Mouse (Mus musculus) retina, embryonic 14.5 days (tissue): ENCODE data around the gene Clec3a.

Experiments used
- DNase-seq: peaks from one replicate; pipeline ENCODE4 v3.0.0-alpha.2; 2015; ENCODE audit warnings: low spot score

Clec3a gene

GRCm38 (mm10) chr8:114417786-114418185, at the start of gene Clec3a:
TSS of gene Clec3a (plus strand) at chr8:114418086.
- no peak for DNase-seq

DNA sequence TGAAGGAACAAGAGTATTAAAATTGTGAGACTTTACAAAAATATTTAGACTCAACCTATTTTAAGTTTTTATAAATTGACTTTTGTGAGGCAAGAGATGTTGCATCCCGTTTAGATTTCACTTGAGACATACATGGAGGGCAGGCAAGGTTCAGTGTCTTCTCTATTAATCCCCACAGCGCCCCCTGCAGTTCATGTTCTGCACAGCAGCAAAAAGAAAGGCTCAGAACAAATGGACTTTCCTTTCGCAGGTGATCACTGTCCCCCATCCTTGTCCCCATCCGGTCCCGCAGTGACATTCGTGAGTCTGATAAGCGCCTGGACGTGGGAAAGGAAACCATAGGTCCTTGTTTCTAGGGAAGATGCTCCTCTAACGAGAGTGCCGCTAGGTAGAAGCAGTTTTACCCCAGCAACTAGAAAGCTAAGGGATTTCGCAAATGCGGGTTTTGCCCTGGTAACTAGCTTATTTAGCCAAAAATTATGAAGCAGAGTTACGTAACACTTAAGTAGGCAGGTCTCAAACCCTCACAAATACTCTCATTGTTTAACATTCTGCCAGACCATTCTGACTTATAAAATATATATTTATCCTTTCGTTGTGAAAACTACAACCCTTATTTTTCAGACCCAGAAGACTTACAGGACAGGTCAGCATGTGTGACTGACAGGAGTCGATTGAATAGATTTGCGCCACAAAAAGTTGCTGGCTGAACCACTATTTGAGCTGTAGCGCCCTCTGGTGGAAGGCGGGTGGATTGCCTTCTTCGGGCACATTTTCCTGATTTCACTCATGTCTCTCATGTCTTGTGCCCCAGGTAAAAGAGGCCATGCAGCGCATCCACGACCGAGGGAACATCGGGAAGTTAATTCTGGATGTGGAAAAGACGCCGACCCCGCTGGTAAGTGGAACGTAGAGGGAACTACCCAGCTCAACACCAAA, 48.6 kb upstream of the Clec3a start:
- DNase-seq, result peak; percentile 88

DNA sequence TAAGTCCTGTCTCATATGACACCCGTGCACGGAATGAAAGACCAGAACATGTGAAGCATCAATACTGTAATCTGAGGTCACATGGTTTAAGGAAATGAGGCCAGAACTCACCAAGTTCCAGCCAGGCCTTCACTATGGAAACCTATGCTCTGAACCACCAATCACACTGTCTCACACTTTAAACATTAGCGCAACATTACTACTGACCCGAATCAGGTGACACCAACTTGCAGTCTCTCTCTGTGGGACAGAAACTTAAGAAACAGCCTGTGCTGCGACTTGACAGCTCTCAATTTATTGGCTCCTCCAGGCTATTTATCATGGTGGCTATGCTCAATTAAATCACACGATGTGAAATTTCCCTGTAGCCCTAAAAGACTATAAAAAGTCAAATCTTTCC, 43.5 kb upstream of the Clec3a start:
- no peak for DNase-seq

- no peak for DNase-seq
Measured at GRCm38 (mm10) chr8:114384189-114384588, 33.7 kb upstream of the Clec3a start.

DNA sequence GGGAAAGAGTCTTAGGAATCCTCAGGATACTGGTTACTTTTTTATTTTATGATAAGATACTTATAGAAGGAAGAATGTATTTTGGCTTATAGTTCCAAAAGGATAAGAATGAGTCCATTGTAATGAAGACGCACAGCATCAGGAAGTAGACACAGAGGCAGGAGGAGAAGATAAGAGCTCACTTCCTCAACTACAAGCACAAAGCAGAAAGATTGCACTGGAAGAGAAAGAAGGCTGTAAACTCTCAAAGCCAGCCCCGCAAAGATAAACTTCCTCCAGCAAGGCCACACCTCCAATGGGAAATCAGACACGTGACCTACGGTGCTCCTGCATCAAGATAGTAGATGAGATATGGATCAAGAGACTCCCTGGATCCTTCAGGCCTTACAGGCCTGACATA, 30.4 kb upstream of the Clec3a start:
- DNase-seq, result no peak

GRCm38 (mm10) chr8:114390465-114391254, 27.2 kb upstream of the Clec3a start:
- peak; percentile 49 for DNase-seq

DNA sequence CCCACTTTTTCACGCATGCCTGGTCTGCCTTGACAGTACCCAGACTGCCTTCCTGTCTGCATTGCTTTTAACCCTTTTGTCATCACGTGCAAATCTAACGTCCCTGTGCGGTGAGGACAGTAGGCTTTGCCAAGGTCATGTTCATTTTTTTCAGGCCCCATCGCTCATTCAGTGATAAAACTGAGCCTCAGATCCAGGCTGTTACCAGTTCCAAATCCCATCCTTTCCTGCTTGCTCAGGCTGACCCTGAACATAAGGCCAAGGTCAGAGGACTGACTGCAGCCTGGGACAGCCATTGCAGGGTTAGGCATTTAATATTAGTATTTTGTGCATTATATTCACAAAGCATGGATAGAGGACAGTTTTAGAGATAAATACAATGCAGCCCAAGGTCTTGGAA, 19.6 kb upstream of the Clec3a start:
- no peak for DNase-seq

- no peak for DNase-seq
Measured at GRCm38 (mm10) chr8:114399273-114399672, 18.6 kb upstream of the Clec3a start.

DNA sequence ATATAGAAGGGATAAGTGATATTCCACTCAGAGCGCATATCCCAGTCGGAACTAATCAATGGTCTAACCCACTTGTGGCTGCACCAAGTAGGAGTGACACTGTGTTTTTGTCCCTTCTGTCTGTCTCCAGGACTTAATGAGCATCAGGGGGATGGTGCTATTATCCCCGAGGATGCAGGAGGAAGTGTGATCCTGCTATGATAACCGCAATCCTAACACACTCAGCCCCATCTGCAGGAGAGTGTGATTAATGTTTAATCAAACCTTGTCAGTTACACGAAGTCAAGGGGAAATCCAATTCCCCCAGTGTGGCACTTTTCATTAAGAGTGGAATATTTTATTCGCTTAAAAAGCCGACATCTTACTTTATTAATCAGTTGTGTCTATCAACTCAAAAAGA, 16.2 kb upstream of the Clec3a start:
- peak; percentile 9 for DNase-seq

DNA sequence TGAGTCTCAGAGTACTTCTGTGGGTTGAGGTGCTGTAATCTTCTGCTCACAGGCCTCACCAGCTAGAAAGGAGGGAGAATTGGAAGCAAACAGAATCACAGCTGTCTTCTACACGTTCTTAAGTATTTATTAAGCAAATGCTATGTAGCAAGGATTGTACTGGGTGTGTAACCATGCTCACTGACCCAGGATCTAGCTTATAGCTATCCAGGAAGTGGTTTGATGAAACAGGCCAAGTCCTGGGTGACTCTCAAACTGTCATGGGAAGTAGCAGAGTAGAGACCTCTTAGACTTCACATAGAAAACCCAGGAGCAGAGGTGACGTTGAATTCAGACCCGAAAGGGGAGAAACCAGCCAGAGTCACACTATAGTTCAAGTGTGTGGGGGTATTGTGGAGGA, 6.5 kb upstream of the Clec3a start:
- DNase-seq, result no peak

- DNase-seq, result no peak
Measured at GRCm38 (mm10) chr8:114418486-114418885, 600 bp downstream of the Clec3a start.

- no peak for DNase-seq
Measured at GRCm38 (mm10) chr8:114418904-114419303, 1.0 kb downstream of the Clec3a start.

DNA sequence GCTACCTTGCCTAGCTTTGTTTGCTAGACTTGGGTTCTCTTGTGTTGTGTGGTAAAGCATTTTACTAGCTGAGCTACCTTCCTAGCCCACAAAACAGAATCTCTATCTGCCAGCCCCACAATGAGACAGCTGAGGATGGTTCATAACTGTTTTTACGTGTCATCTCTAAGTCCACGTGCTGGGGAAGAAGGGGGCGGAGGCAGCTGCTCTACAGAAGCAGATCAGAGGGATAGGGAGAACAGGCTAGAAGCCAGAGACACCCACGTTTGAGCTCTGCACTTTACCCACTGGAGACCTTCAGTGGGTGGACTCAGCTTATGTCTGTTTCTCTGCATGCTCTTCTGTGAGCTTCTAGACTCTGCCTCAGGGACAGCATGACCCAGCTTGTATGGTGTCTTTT, 3.7 kb downstream of the Clec3a start:
- no peak for DNase-seq

- peak; percentile 80 for DNase-seq
Measured at GRCm38 (mm10) chr8:114438236-114438635, 20.4 kb downstream of the Clec3a start.

GRCm38 (mm10) chr8:114439334-114440204, 21.7 kb downstream of the Clec3a start, which contains the start of gene Wwox:
TSS of gene Wwox (plus strand) at chr8:114439655.
- peak; percentile 100 for DNase-seq

- no peak for DNase-seq
Measured at GRCm38 (mm10) chr8:114440205-114440589, 22.3 kb downstream of the Clec3a start.

- DNase-seq, result peak; percentile 64
Measured at GRCm38 (mm10) chr8:114441616-114442015, 23.7 kb downstream of the Clec3a start.

DNA sequence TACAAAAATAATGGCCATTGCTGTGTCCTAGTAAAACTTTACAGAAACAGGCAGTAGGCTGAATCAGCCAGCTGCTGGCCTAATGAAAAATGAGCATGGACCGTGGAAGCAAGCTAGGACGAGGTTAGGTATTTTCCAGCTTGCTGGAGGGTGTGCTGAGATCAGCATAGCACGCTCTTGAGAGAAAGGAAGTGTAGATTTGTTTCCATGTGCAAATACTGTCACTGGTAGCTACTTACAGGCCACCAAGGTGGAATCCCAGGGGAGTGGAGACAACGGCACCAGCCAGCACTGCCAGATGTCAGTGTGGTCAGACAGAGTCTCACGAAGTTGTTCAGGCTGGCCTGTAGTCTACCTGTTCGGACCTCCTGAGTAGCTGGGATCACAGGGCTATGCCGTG, 29.0 kb downstream of the Clec3a start:
- no peak for DNase-seq

DNA sequence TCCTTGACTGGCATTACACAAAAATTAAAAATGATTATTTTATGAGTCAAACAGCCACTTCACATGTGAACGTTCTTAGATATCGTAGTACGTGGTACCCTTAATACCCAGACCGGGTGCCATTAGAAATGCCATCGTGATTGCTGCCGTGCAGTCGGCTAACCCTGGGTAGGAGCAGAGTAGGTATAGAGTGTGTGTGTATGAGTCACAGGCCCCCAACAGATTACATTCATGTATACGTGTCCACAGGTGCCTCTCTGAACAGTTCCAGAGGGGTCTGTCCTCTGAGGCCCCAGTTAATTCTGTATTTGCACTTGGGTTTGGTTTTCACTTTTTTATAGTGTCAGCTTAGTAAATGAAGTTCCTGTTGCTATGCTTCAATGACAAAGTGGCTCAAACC, 34.4 kb downstream of the Clec3a start:
- no peak for DNase-seq

DNA sequence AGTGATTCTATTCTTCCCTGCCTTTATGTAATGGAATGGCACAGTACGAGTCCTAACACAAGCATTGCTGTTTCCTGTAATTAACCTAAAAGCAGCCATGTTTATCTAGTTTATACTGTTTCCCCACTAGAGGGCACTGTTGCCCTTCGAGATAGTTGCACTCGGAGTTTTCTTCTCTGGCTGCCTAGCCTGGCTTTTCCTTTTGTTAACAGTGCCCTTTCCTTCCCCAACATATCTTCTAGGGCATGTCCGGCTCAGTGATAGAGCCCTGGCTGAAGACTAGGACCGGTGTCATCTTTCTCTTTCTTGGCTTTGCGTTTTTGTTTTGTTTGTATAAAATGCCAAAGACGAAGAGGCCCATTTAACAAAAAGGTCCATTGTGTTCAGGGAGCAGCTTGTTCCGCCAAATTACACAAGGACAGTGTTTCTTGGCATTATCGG, 34.9 kb downstream of the Clec3a start:
- DNase-seq, result peak; percentile 96

DNA sequence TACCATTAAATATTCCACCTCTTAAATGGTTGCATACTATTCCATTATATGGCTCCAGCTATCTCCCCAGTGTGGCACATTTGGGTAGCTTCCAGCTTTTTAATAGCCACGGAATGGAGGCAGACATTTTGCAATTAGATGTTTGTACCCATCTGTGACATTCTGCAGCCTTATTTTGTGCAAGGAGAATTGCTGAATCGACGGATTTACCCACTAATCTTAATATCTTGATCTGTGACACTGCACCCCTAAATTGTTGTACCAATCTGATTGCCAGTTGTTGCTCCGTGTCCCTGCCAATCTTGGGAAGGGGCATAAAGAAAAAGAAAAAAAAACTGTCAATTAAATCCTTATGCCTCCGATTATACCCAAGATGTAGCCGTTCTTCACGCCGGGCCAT, 37.4 kb downstream of the Clec3a start:
- DNase-seq, result no peak

GRCm38 (mm10) chr8:114455953-114456352, 38.1 kb downstream of the Clec3a start:
- no peak for DNase-seq
